Mouse (Mus musculus): ENCODE measurements around the gene Maff.

- TF ChIP-seq CTCF (IDR thresholded peaks at IDR 0.05; ENCODE audit: insufficient read depth, low read depth, low read length) (no peak), POLR2A (IDR thresholded peaks at IDR 0.05; ENCODE audit: insufficient read depth, low read depth, low read length) (no peak)
These were observed 4.4 kb downstream of the Maff start for GRCm38 (mm10) chr15:79350866-79351265.

Measured in olfactory bulb, adult 2 months (tissue).